Mouse (Mus musculus) cerebellum, postnatal 25 days (tissue): ENCODE data around the gene Arhgef39.

Source experiments
- DNase-seq, 2 experiments: peaks; one replicate each; pipeline ENCODE4 v3.0.0; 2021; ENCODE audit warnings: mixed read lengths in 2 of 2

Gene Arhgef39

DNA sequence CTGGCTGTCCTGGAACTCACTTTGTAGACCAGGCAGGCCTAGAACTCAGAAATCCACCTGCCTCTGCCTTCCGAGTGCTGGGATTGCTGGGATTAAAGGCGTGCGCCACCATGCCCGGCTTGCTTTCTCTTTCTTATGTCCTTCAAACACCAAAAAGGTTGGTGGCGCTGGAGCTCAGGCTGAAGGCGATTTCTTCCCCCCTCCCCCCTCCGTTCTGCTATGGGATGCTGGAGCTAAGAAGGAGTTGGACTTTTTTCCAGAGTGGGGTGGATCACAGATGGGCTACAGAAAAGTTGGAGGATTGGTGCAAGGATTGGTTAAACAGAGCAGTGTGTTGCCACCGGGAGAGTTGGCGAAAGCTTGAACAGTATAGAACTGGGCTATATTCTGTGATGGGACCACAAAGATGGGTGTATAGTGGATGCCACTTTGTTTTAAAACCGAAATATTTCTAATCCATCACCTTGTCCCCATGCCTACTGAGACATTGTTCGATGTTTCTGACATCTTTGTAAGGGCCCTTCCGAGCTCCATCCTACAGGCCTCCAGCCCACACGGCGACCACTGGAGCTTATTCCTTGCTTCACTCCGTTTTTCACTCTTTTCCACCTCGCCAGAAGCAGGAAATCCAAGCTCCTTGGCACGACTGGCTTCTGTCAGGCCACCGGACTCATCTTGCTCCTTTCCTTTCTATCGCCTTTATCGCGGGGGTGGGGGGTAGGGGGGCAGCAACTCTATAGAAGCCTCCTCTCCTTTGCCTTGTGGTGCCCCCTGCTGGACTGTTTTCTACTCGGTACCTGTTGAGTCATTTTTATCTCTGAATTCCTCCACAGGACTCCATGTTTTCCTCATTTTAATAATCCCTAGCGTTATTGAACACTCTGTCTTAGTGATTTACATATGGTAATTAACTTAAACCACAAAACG is 20.3 kb downstream of the Arhgef39 start:
- peak; percentile 46 to 75 for DNase-seq

DNA sequence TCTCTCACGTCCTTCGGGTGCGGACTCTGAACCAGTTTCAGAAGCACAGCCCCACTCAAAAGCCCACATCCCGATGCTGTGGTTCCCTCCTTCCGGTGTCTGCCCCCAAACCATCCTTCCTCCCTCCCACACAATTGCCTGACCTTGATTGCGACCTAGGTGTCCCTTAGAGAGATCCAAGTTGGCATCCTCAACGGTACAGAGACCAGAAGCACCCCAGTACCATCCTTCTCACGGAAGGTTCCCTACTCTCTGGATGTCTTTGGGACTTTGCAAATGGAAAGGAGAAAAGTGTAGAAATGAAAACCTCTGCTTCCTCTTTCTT is 21.0 kb downstream of the Arhgef39 start:
- DNase-seq: no peak

DNA sequence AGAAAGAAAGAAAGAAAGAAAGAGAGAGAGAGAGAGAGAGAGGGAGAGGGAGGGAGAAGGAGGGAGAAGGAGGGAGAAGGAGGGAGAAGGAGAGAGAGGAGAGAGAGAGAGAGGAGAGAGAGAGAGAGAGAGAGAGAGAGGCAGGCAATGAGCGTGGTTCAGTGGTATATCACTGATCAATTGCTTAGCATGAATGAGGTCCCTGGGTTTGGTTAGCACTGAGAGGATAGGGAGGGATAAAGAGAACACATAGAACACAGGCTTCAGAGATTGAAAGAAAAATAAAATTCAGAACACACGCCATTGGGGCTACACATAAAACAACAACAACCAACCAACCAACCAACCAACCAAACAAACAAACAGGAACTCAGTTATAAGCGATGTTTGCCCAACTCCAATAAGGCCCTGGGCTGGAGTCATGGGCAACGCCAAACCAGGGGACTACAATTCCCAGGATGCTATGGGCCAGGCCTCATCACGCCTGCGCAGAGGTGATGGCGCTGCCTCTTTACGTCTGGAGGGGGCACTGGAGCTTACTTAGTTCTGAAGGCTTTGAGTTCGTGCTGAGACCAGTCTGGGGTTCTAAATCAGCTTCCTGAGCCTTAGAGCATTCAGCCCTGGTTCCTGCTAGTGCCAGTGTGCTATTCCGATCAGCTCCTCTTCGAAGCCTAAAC is 21.5 kb downstream of the Arhgef39 start:
- DNase-seq: peak; percentile 85 to 91

DNA sequence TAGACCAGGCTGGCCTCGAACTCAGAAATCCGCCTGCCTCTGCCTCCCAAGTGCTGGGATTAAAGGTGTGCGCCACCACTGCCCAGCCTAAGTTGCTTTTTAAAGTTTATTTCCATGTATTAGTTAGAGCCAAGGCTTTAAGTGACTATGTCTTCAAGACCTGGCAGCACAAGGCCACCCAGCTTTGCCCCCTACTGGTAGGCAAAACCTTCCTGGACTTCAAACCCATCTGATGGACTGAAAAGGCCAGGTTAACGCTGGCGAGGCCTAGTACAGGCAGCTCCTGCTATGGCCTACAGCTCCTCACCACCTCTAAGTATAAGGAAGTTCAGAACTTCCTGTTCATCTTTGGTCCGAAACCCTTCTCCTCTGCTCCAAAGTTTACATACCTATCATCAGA is 22.9 kb downstream of the Arhgef39 start:
- DNase-seq: no peak

DNA sequence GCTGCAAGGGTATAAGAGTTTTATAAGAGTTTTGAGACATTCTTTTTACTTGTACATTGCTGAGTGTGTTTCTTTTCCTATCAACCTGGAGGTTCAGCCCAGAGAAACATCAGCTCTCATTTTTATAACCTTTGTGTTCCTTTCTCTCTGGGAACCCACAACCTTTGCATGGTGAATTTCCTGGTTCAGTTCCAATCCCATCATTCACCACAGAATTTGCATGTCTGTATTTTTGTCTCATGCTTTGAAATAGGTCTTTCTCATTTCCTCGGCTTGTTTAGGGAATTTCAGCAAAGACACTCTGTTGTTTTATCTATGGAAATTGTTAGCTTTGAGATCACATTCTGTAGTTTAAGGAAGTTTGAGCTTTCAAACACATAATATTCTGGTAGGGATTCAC is 25.9 kb downstream of the Arhgef39 start:
- no peak for DNase-seq

DNA sequence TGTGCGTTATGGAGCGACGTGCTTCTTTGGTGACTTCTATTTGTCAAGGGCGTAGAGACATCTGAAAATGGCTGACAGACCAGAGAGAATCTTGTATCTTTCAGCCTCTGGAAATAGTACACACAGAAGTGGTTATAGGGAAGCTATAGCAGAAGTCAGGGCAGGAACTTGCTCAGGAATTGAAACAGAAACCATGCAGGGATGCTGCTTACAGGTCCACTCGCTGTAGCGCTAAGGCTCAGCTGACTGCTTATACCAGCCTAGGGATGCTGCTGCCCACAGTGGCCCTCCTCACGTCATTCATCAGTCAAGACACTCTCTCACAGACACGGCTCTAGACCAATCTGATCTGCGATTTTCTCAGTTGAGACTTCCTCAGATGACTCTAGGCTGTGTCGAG is 29.2 kb downstream of the Arhgef39 start:
- no peak for DNase-seq

DNA sequence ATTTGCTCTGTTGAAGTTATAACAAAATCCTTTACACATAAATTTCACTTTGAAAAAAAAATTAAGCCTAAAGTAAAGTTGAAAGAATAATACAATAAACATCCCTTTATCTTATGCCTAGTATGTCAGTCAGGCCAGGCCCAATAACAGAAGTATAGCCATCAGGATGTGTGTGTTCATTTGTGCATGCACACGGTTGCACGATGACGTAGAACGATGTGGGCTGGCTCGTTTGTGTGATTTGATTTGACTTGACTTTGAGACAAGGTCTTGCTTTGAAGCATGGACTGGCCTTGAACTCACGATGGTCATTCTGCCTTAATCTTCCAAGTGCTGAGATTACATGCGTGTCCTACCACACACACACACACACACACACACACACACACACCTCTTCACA is 32.6 kb downstream of the Arhgef39 start:
- no peak for DNase-seq

DNA sequence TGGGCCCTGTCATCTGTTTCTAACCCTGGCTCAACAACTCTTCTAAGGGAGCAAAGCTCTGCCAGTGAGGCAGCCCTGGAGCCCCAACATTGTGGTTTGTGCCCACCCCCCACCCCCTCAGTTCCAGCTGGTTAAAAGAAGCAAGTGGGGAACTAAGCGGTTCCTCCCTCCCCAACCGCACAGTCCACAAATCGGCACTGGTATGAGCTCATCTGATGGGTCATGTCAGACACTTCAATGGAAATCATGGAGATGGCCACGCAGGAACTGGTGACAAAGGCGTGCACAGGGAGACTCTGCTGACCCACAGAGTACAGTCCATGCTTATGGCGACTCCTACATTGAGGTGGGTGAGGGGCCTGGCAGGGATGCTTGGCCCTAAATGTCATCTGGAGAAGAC is 33.6 kb downstream of the Arhgef39 start:
- no peak for DNase-seq

DNA sequence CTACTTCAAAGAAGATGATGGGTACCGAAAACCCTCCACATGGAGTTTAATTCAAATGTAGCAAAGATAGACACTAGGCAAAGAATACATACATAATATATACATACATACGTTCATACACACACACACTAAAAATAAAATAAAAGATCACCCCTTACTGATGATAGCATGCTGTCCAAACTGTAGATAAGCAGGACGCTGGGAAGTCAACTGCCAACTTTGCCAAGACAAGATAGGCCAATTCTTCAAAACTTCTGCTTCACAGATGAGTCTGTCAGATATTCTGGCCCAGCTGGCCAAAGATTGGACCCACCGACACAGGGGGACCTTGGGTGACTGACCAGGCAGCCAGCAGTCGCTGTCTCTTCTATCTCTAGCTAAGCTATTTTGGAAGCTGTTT is 36.4 kb downstream of the Arhgef39 start:
- DNase-seq: no peak

DNA sequence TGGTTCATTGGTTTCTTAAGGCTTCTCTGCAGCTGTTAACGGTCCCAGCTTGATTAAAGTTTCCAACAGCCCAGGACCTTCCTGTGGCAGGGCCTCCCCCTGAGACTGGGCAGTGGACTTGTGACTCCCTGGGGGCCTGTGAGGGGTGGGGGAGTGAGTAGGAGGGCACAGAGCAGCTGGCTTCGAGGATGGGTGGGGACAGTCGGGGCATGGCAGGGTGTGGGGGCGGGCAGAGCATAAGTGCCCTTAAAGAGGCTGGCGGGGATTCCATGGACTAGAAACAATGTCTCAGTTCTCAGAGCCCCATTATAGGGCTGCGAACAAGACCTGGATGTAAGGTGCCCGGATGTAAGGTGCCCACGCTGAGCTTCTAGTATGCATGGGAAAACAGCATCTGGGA is 42.4 kb downstream of the Arhgef39 start:
- DNase-seq: no peak

DNA sequence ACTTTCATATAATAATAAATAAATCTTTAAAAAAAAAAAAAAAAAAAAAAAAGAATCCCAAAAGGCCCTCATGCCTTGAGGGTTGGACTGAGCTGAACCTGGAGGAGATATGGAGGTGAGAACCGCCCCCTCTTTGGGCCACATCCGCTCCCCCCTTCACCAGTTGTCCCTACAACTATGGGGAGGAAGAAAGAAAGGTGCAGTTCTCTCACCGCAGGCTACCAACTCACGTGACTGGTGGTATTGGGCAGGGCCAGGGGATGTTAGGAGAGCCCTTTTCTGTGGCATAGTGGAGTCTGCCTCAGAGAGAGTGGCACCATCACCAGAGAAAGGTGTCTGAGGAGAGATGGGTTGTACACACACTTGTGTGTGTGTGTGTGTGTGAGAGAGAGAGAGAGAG is 43.0 kb downstream of the Arhgef39 start:
- no peak for DNase-seq

DNA sequence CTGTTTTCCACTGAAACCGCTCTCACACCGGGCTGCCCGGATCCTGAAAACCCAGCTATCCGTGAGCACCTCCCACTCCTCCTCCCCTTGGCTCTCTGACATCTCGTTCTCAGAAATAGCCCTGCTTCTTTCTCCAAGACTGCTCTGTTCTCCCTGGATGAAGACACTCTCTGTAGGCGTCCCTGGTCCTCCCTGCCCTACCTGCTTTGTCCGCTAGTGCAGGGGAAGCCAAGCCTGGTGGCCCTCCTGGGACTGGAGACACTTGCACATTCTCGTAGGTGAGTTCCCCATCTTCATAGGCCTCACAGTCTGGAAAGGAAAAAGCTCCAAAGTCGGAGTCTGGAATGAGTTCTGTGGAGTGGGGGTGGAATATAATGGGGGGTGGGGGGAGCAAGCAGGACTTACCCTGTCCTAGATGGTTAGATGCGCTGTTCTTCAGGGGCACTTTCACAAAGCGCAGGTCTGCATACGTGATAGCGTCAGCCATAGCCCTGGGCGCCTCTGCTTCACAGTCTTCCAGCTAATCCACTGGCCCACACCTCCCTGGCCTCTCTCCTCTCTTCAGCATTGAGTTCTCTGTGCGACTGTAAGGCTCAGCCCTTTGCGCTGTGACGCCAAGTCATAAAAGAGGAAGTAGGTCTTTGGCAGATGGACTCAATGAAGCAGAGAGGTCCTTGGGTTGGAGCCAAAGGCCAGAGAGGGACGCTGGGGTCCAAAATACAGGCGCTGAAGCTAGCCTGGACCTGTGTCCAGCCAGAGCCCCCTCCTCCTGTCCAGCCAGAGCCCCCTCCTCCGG is 45.3 kb downstream of the Arhgef39 start, which contains the start of gene Cd72:
Cd72 (minus strand) TSS at position 588 of the 796 bp plus-strand sequence.
- peak in 1 of 2 experiments; percentile 28 for DNase-seq

DNA sequence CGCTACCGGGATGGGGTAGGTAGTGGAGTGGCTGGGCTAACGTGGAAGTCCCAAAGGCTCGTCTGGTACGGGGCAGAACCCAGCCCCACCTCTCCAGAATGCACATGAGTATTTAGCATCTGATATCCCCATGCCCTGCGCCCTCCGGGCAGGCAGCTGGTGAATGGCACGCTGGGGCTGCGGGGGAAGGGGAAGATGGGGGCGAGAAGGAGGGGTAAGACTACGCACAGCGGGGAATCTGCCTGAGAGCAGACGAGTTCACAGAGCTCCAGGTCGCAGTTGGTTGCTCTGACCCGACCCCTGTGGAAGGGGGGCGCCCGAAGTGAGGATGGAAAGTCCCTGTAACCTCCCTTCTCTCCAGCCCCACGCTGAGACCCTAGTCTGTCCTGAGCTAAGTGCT is 46.1 kb downstream of the Arhgef39 start:
- peak in 1 of 2 experiments; percentile 9 for DNase-seq

DNA sequence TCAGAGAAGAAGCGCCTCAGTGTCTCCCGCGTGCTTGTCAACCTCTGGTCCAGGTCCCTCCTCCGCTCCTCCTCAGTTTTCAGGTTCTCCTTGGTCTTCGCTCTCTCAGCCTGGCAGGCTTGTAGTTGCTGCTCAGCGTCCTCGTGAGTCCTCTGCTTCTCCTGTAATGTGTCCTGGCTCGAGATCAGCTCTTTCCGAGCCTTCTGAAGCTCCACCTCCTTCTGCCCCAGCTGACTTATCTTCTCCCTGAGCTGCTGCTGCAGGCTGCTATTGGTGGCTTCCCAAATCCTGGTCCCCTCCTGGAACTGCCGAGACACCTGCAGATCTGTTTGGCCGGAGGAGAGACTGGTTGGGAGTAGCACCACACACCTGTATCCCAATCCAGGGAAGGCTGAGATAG is 47.2 kb downstream of the Arhgef39 start:
- peak in 1 of 2 experiments; percentile 4 for DNase-seq

DNA sequence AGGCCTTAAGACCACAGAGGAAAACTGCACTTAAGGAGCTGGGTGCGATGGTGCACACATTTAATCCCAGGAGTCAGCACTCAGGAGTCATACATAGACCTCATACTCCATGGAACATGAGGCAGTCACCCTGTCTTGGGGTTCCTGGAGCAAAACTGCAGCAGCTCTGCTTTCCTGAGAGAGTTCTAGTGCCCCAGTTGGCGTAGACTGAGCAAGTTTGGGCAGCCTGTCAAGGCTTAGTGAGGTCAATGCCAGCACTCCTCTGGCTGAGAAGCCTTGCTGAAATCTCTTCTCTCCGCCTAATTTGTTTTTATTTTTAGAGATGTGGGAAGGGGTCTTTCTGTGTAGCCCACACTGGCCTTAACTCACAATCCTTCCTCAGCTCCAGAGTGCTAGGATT is 50.9 kb downstream of the Arhgef39 start:
- peak; percentile 56 to 74 for DNase-seq

DNA sequence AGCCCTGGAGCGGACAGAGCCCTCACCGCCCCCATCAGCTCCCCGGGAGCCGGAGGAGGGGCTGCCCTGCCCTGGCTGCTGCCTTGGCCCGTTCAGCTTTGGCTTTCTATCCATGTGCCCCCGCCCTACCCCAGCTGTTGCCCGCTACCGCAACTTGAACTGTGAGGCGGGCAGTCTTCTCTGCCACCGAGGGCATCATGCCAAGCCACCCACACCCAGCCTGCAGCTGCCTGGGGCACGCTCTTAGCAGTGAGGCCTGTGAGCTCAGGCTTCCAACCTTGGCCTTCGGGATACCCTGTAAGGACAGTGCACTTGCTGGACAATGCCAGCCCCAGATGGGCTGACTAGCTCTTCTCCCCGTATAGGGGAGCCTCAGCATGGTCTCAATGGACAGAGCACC is 52.2 kb downstream of the Arhgef39 start:
- DNase-seq: no peak
